Mouse (Mus musculus): ENCODE data around the gene Apoh. TPM values are rescaled to one million over a fixed set of nuclear protein-coding genes. Genes with fewer than 3 reads are reported as not detected.

Apoh gene
- total and polyA plus RNA-seq, 3 experiments = 0.95 TPM; not detected in 2

GRCm38 (mm10) chr11:108377680-108378362, 34.7 kb downstream of the Apoh start:
- H3K9me3 ChIP-seq (replicated peaks; ENCODE audit: low read length) = peaks cover under 1% of the 10 kb centered on the region
- in situ Hi-C loops (cut with MboI; ENCODE audit: low pct_ligation_motif_present, low pct_unique_long_range_greater_than_20kb, low sequenced_read_pairs) = loop anchor here (5.0 kb wide), 2 partner anchors 166 to 346 kb away; no protein-coding TSS in a partner anchor
- peak; percentile 75 for TF ChIP-seq MAFK (IDR thresholded peaks at IDR 0.05; ENCODE audit: insufficient replicate concordance, low read length)
- TF ChIP-seq ZKSCAN1 (IDR thresholded peaks at IDR 0.05; ENCODE audit: borderline replicate concordance, low read depth, low read length) = no peak
- no peak for TF ChIP-seq POLR2AphosphoS2 (IDR thresholded peaks at IDR 0.05; ENCODE audit: low read depth, low read length)
- no peak for TF ChIP-seq POLR2A (IDR thresholded peaks at IDR 0.05; ENCODE audit: low read depth, low read length)
- no peak; the same call in none of the 2 replicates for TF ChIP-seq RAD21 (IDR thresholded peaks at IDR 0.05; ENCODE audit: low read depth, low read length)
- no peak; the same call in none of the 2 replicates for TF ChIP-seq MYC (IDR thresholded peaks at IDR 0.05; ENCODE audit: low read depth, low read length)
- TF ChIP-seq IRF4 (IDR thresholded peaks at IDR 0.05; ENCODE audit: low read depth, low read length) = peak; percentile 68; the same call in 1 of the 2 replicates
- TF ChIP-seq MAX (IDR thresholded peaks at IDR 0.05; ENCODE audit: low read length) = peak; percentile 31; the same call in 1 of the 2 replicates
- no peak for TF ChIP-seq USF2 (conservative IDR thresholded peaks at IDR 0.05; ENCODE audit: low read depth, low read length)
- TF ChIP-seq MEF2A (IDR thresholded peaks at IDR 0.05; ENCODE audit: borderline replicate concordance, low read depth, low read length) = peak; percentile 53; the same call in 1 of the 2 replicates
- TF ChIP-seq CTCF (conservative IDR thresholded peaks at IDR 0.05 in 1 of 2, IDR thresholded peaks at IDR 0.05 in 1 of 2; ENCODE audit: low read depth in 2 of 2, low read length in 2 of 2) = peak; percentile 91 to 99
- TF ChIP-seq NRF1 (IDR thresholded peaks at IDR 0.05; ENCODE audit: low read depth, low read length) = peak; percentile 45; the same call in 1 of the 2 replicates
- peak; percentile 40 for TF ChIP-seq BHLHE40 (IDR thresholded peaks at IDR 0.05; ENCODE audit: low read depth, low read length)
- TF ChIP-seq MAZ (IDR thresholded peaks at IDR 0.05; ENCODE audit: low read depth, low read length) = 0 out of 2 replicates have a peak, but pooled peaks have one; percentile 42
- peak; percentile 99 for TF ChIP-seq ZC3H11A (IDR thresholded peaks at IDR 0.05; ENCODE audit: low read depth, low read length)
- no peak for TF ChIP-seq ZMIZ1 (IDR thresholded peaks at IDR 0.05; ENCODE audit: low read depth, low read length)
- peak; percentile 75 for TF ChIP-seq ELF1 (IDR thresholded peaks at IDR 0.05; ENCODE audit: low read depth, low read length)
- peak; percentile 83; the same call in 1 of the 2 replicates for TF ChIP-seq CHD1 (IDR thresholded peaks at IDR 0.05; ENCODE audit: low read depth, low read length)
- no peak for TF ChIP-seq E2F4 (IDR thresholded peaks at IDR 0.05; ENCODE audit: insufficient replicate concordance, low read depth, low read length)
- TF ChIP-seq MXI1 (IDR thresholded peaks at IDR 0.05; ENCODE audit: low read depth, low read length) = peak; percentile 43; the same call in 1 of the 2 replicates
- no peak; the same call in 1 of the 2 replicates for TF ChIP-seq CHD2 (IDR thresholded peaks at IDR 0.05; ENCODE audit: low read length)
- TF ChIP-seq SMC3 (IDR thresholded peaks at IDR 0.05; ENCODE audit: low read depth, low read length) = peak; percentile 100
- TF ChIP-seq KAT2A (IDR thresholded peaks at IDR 0.05; ENCODE audit: insufficient replicate concordance, low read length) = no peak
- 0 out of 2 replicates have a peak, but pooled peaks have one; percentile 49 for TF ChIP-seq SIN3A (IDR thresholded peaks at IDR 0.05; ENCODE audit: low read length)
- TF ChIP-seq JUND (conservative IDR thresholded peaks at IDR 0.05; ENCODE audit: low read depth, low read length) = no peak; the same call in 1 of the 2 replicates
- no peak for TF ChIP-seq ZNF384 (IDR thresholded peaks at IDR 0.05; ENCODE audit: low read depth, low read length)
- TF ChIP-seq PAX5 (IDR thresholded peaks at IDR 0.05; ENCODE audit: low read length) = no peak
- no peak for TF ChIP-seq RCOR1 (conservative IDR thresholded peaks at IDR 0.05; ENCODE audit: low read depth, low read length)
- TF ChIP-seq GABPA (IDR thresholded peaks at IDR 0.05; ENCODE audit: insufficient replicate concordance, low read depth, low read length) = no peak
- TF ChIP-seq JUN (IDR thresholded peaks at IDR 0.05; ENCODE audit: insufficient read depth, low read depth, low read length) = no peak
- no peak for TF ChIP-seq UBTF (IDR thresholded peaks at IDR 0.05; ENCODE audit: low read depth, low read length)
- TF ChIP-seq HCFC1 (IDR thresholded peaks at IDR 0.05; ENCODE audit: low read depth, low read length) = peak; percentile 36
- no peak; the same call in 1 of the 2 replicates for TF ChIP-seq ETS1 (conservative IDR thresholded peaks at IDR 0.05; ENCODE audit: low read depth, low read length)
- TF ChIP-seq TBP (conservative IDR thresholded peaks at IDR 0.05; ENCODE audit: low read depth, low read length) = no peak
- TF ChIP-seq EP300 (IDR thresholded peaks at IDR 0.05; ENCODE audit: low read length) = no peak; the same call in 1 of the 2 replicates
- TF ChIP-seq NELFE (IDR thresholded peaks at IDR 0.05; ENCODE audit: low read depth, low read length) = no peak
- TF ChIP-seq TCF12 (IDR thresholded peaks at IDR 0.05; ENCODE audit: low read depth, low read length) = no peak
- no peak for TF ChIP-seq USF1 (IDR thresholded peaks at IDR 0.05; ENCODE audit: low read depth, low read length)
- peak overlapping the region in 2 of 3 experiments; percentile 7 to 54 for H3K4me3 ChIP-seq (replicated peaks in 1 of 3; ENCODE audit: low read depth in 2 of 3, low read length in 2 of 3, poor library complexity in 1 of 3)
- H3K79me2 ChIP-seq (replicated peaks; ENCODE audit: control insufficient read depth, extremely low read depth, insufficient read depth, poor library complexity, severe bottlenecking) = no peaks in the 10 kb centered on the region
- H3K27me3 ChIP-seq (replicated peaks) = no peaks in the 10 kb centered on the region
- peak; percentile 87 for DNase-seq (ENCODE audit: extremely low read depth)
- H3K4me2 ChIP-seq (ENCODE audit: insufficient read depth, low read depth, poor library complexity, severe bottlenecking) = peak overlapping the region; percentile 95
- peak overlapping the region; percentile 44; the same call in 1 of the 2 replicates for H3K27ac ChIP-seq (ENCODE audit: insufficient read depth, low read depth)
- H3K4me1 ChIP-seq (ENCODE audit: control insufficient read depth in 1 of 2, insufficient read depth in 2 of 2) = peaks cover 0 to 23% of the 10 kb centered on the region in 2 experiments; a peak in 2 of 4 replicates
- peak overlapping the region; percentile 59 for H3K9ac ChIP-seq (ENCODE audit: insufficient read depth, low read depth)
- no peaks in the 10 kb centered on the region for H3K36me3 ChIP-seq (replicated peaks in 1 of 2; ENCODE audit: control insufficient read depth in 1 of 2, insufficient read depth in 1 of 2, low read length in 1 of 2)
- dilution Hi-C loops (cut with MboI; ENCODE audit: extremely low pct_ligation_motif_present, extremely low pct_unique_long_range_greater_than_20kb, low sequenced_read_pairs) = no loop called here

Measured in CH12.LX (cell line).